In genomic region chr1:75692781-75693180, GRCm38 (mm10) we compare ENCODE assay signal across 12 mouse cellular contexts.
DNase-seq lines count a peak whose midpoint lies in the region; ATAC-seq and TF ChIP-seq lines count a peak whose summit lies in the region.
"Had no signal": no experiment of that assay in that cellular context is flagged by ENCODE, and none has a peak within 500 bp of the region (broad histone marks: within the 10 kb centered on the region; RNA-seq: fewer than 3 reads in every experiment).

No protein-coding gene starts in this region.

- DNase-seq in cerebellum, adult 9-11 months: peak; percentile 17
- no peak for DNase-seq in liver, postnatal 0 days
- DNase-seq in liver (no peak), MN1 (ENCODE audit: low spot score) (no peak)
- DNase-seq in frontal cortex, adult 2 months (ENCODE audit: extremely low spot score in 1 of 2, low spot score in 1 of 2): no peak

- no peak for TF ChIP-seq EP300 in liver, postnatal 0 days (IDR thresholded peaks at IDR 0.05; ENCODE audit: low read depth)

- H3K4me3 ChIP-seq in liver, postnatal 0 days (ENCODE audit: low read depth, low read length): no peak overlapping the region
- no peak overlapping the region for H3K4me3 ChIP-seq in forebrain, embryonic 12.5 days (replicated peaks)
- H3K4me3 ChIP-seq in stomach, embryonic 15.5 days (replicated peaks): no peak overlapping the region
- H3K4me3 ChIP-seq: layer of hippocampus, adult 2 months; limb, embryonic 15.5 days had no signal

- H3K9me3 ChIP-seq in liver, postnatal 0 days (ENCODE audit: low read length): no peaks in the 10 kb centered on the region
- no peaks in the 10 kb centered on the region for H3K9me3 ChIP-seq in forebrain, embryonic 12.5 days
- no peaks in the 10 kb centered on the region for H3K9me3 ChIP-seq in stomach, embryonic 15.5 days
- H3K9me3 ChIP-seq: limb, embryonic 15.5 days had no signal

- H3K4me1 ChIP-seq in liver, postnatal 0 days (ENCODE audit: insufficient read depth): 0 out of 2 replicates have a peak, but pooled peaks cover 2% of the 10 kb centered on the region
- peaks cover 10% of the 10 kb centered on the region; the same call in 1 of the 2 replicates for H3K4me1 ChIP-seq in forebrain, embryonic 12.5 days
- peaks cover 7% of the 10 kb centered on the region; the same call in 1 of the 2 replicates for H3K4me1 ChIP-seq in stomach, embryonic 15.5 days

- no peak overlapping the region for H3K4me2 ChIP-seq in liver, postnatal 0 days (ENCODE audit: low read depth, low read length)
- no peak overlapping the region for H3K4me2 ChIP-seq in forebrain, embryonic 12.5 days
- no peak overlapping the region for H3K4me2 ChIP-seq in stomach, embryonic 15.5 days
- H3K4me2 ChIP-seq: heart, embryonic 11.5 days; limb, embryonic 15.5 days had no signal

- 88% methylated on average over 1 of the region's 1 CpGs for WGBS in liver, postnatal 0 days (ENCODE audit: insufficient replicate concordance)
- WGBS in forebrain, embryonic 12.5 days: 58% methylated on average over 1 of the region's 1 CpGs
- WGBS in stomach, embryonic 15.5 days: 77% methylated on average over 1 of the region's 1 CpGs

- H3K27me3 ChIP-seq in liver, postnatal 0 days (ENCODE audit: insufficient read depth, low read length): no peaks in the 10 kb centered on the region
- peaks cover 20% of the 10 kb centered on the region for H3K27me3 ChIP-seq in forebrain, embryonic 12.5 days
- no peaks in the 10 kb centered on the region for H3K27me3 ChIP-seq in stomach, embryonic 15.5 days (replicated peaks)
- H3K27me3 ChIP-seq: limb, embryonic 15.5 days had no signal

- no peak for ATAC-seq in cerebellum, adult (ENCODE audit: insufficient number of reproducible peaks, low FRiP score, low TSS enrichment)
- peak; percentile 19; the same call in 1 of the 2 replicates for ATAC-seq in liver, postnatal 0 days
- peak; percentile 80 for ATAC-seq in forebrain, embryonic 12.5 days (ENCODE audit: low FRiP score)
- 0 out of 2 replicates have a peak, but pooled peaks have one; percentile 47 for ATAC-seq in stomach, embryonic 15.5 days (ENCODE audit: insufficient read depth, low FRiP score, low read depth)
- ATAC-seq: activated CD4-positive, CD25-positive, alpha-beta regulatory T cell, adult 4 months had no signal

- H3K27ac ChIP-seq in liver, postnatal 0 days (ENCODE audit: low read depth): no peak overlapping the region
- peak overlapping the region; percentile 36; the same call in 1 of the 2 replicates for H3K27ac ChIP-seq in forebrain, embryonic 12.5 days
- H3K27ac ChIP-seq in stomach, embryonic 15.5 days: no peak overlapping the region
- H3K27ac ChIP-seq: limb, embryonic 15.5 days had no signal

- no peak for TF ChIP-seq CTCF in liver, postnatal 0 days (IDR thresholded peaks at IDR 0.05; ENCODE audit: low read depth)

- H3K9ac ChIP-seq in liver, postnatal 0 days (replicated peaks): no peak overlapping the region
- no peak overlapping the region for H3K9ac ChIP-seq in forebrain, embryonic 12.5 days
- no peak overlapping the region for H3K9ac ChIP-seq in stomach, embryonic 15.5 days
- H3K9ac ChIP-seq: limb, embryonic 15.5 days had no signal

- H3K36me3 ChIP-seq in liver, postnatal 0 days (replicated peaks; ENCODE audit: insufficient read depth, low read length): no peaks in the 10 kb centered on the region
- no peaks in the 10 kb centered on the region for H3K36me3 ChIP-seq in forebrain, embryonic 12.5 days (replicated peaks)
- no peaks in the 10 kb centered on the region for H3K36me3 ChIP-seq in stomach, embryonic 15.5 days
- H3K36me3 ChIP-seq: limb, embryonic 15.5 days had no signal
